ENCODE assay signal across 13 mouse cellular contexts in the genomic region with DNA sequence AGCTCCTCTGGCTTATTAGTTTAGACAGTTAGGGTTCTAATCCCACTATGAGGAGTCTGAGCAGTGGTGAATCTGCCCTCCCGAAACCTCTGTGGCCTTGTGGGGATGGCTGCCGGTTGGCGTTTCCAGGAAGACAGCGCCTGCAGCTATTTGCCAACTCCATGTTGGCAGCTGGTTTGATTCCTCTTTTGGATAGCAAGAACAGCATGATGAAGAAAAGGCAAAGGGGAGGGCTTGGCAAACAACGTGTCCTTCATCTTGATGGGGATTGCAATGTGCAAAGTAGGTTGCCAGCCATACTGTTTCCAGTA. TPM values are rescaled to one million over a fixed set of nuclear protein-coding genes. Genes with fewer than 3 reads are reported as not detected.
DNase-seq lines count a peak whose midpoint lies in the region; ATAC-seq and TF ChIP-seq lines count a peak whose summit lies in the region.
"Had no signal": no experiment of that assay in that cellular context is flagged by ENCODE, and none has a peak within 500 bp of the region (broad histone marks: within the 10 kb centered on the region; RNA-seq: fewer than 3 reads in every experiment).

No protein-coding gene starts in this region.

- H3K9me3 ChIP-seq in embryonic facial prominence, embryonic 14.5 days (ENCODE audit: control insufficient read depth, low read length) = no peaks in the 10 kb centered on the region
- H3K9me3 ChIP-seq in embryonic facial prominence, embryonic 10.5 days = no peaks in the 10 kb centered on the region
- no peaks in the 10 kb centered on the region for H3K9me3 ChIP-seq in embryonic facial prominence, embryonic 15.5 days (replicated peaks)
- H3K9me3 ChIP-seq in limb, embryonic 13.5 days = no peaks in the 10 kb centered on the region
- H3K9me3 ChIP-seq in lung, postnatal 0 days (ENCODE audit: low read length) = no peaks in the 10 kb centered on the region
- H3K9me3 ChIP-seq: heart, embryonic 13.5 days; midbrain, embryonic 10.5 days had no signal

- H3K9ac ChIP-seq in embryonic facial prominence, embryonic 14.5 days (ENCODE audit: low read depth, low read length) = no peak overlapping the region
- H3K9ac ChIP-seq in embryonic facial prominence, embryonic 15.5 days = no peak overlapping the region
- no peak overlapping the region for H3K9ac ChIP-seq in limb, embryonic 13.5 days
- no peak overlapping the region for H3K9ac ChIP-seq in lung, postnatal 0 days (replicated peaks; ENCODE audit: low read depth)
- H3K9ac ChIP-seq: heart, embryonic 13.5 days had no signal

- H3K79me3 ChIP-seq in C2C12 (ENCODE audit: low read depth) = no peaks in the 10 kb centered on the region

- no peak for ATAC-seq in embryonic facial prominence, embryonic 14.5 days (ENCODE audit: low read depth)
- no peak for ATAC-seq in embryonic facial prominence, embryonic 15.5 days (ENCODE audit: insufficient number of reproducible peaks, low FRiP score, low TSS enrichment, low read depth)
- no peak for ATAC-seq in limb, embryonic 13.5 days (ENCODE audit: low FRiP score, low read depth)
- no peak for ATAC-seq in lung, postnatal 0 days

- 89% methylated on average over 5 of the region's 5 CpGs for whole genome bisulfite sequencing in embryonic facial prominence, embryonic 14.5 days
- 92% methylated on average over 5 of the region's 5 CpGs for WGBS in embryonic facial prominence, embryonic 10.5 days
- 79% methylated on average over 5 of the region's 5 CpGs for WGBS in embryonic facial prominence, embryonic 15.5 days
- WGBS in limb, embryonic 13.5 days = 96% methylated on average over 5 of the region's 5 CpGs
- 89% methylated on average over 5 of the region's 5 CpGs for whole genome bisulfite sequencing in lung, postnatal 0 days

- no peak overlapping the region; the same call in 1 of the 2 replicates for H3K27ac ChIP-seq in embryonic facial prominence, embryonic 14.5 days (replicated peaks; ENCODE audit: low read depth, low read length)
- H3K27ac ChIP-seq in embryonic facial prominence, embryonic 10.5 days (replicated peaks) = no peak overlapping the region
- peak overlapping the region; percentile 17; the same call in 1 of the 2 replicates for H3K27ac ChIP-seq in embryonic facial prominence, embryonic 15.5 days (replicated peaks)
- no peak overlapping the region; the same call in 1 of the 2 replicates for H3K27ac ChIP-seq in limb, embryonic 13.5 days
- no peak overlapping the region for H3K27ac ChIP-seq in lung, postnatal 0 days (ENCODE audit: low read length)
- H3K27ac ChIP-seq: heart, embryonic 13.5 days; layer of hippocampus, adult 2 months; midbrain, embryonic 10.5 days had no signal

- DNase-seq in embryonic facial prominence, embryonic 14.5 days (ENCODE audit: low spot score) = no peak
- no peak for DNase-seq in embryonic facial prominence, embryonic 10.5 days (ENCODE audit: low spot score)
- no peak for DNase-seq in lung, postnatal 0 days (ENCODE audit: low spot score)
- DNase-seq in frontal cortex, postnatal 25 days (ENCODE audit: low spot score in 2 of 2) = no peak
- DNase-seq in spleen, postnatal 36 days (ENCODE audit: low spot score in 2 of 2) = no peak
- DNase-seq: cerebellum, adult 11 months; lung, adult 2 months had no signal

- no peaks in the 10 kb centered on the region for H3K27me3 ChIP-seq in embryonic facial prominence, embryonic 14.5 days (replicated peaks; ENCODE audit: control insufficient read depth, insufficient read depth, low read length)
- H3K27me3 ChIP-seq in embryonic facial prominence, embryonic 10.5 days (replicated peaks; ENCODE audit: low read depth, poor library complexity, severe bottlenecking) = no peaks in the 10 kb centered on the region
- no peaks in the 10 kb centered on the region for H3K27me3 ChIP-seq in C2C12 (ENCODE audit: control insufficient read depth, insufficient read depth, insufficient read length)
- no peaks in the 10 kb centered on the region for H3K27me3 ChIP-seq in embryonic facial prominence, embryonic 15.5 days
- no peaks in the 10 kb centered on the region for H3K27me3 ChIP-seq in limb, embryonic 13.5 days
- H3K27me3 ChIP-seq in lung, postnatal 0 days (replicated peaks; ENCODE audit: insufficient read depth, low read length) = no peaks in the 10 kb centered on the region
- H3K27me3 ChIP-seq: heart, embryonic 13.5 days had no signal

- no peak overlapping the region for H3ac ChIP-seq in C2C12 (ENCODE audit: control insufficient read depth, insufficient read length, low read depth)

- no peak overlapping the region for H3K4me3 ChIP-seq in embryonic facial prominence, embryonic 14.5 days (ENCODE audit: low read depth, low read length)
- no peak overlapping the region for H3K4me3 ChIP-seq in embryonic facial prominence, embryonic 10.5 days
- peak overlapping the region; percentile 0 for H3K4me3 ChIP-seq in C2C12 (ENCODE audit: insufficient read depth, poor library complexity, severe bottlenecking)
- H3K4me3 ChIP-seq in embryonic facial prominence, embryonic 15.5 days (replicated peaks) = no peak overlapping the region
- H3K4me3 ChIP-seq in limb, embryonic 13.5 days = no peak overlapping the region
- H3K4me3 ChIP-seq in lung, postnatal 0 days (ENCODE audit: low read depth, low read length) = no peak overlapping the region
- H3K4me3 ChIP-seq: heart, embryonic 13.5 days; layer of hippocampus, adult 2 months; midbrain, embryonic 10.5 days had no signal

- H3K79me2 ChIP-seq in C2C12 (ENCODE audit: control insufficient read depth, insufficient read depth) = no peaks in the 10 kb centered on the region

- H3K4me1 ChIP-seq in embryonic facial prominence, embryonic 14.5 days (ENCODE audit: control insufficient read depth, insufficient read depth, low read length) = no peaks in the 10 kb centered on the region
- H3K4me1 ChIP-seq in embryonic facial prominence, embryonic 10.5 days = no peaks in the 10 kb centered on the region
- peaks cover 5% of the 10 kb centered on the region; the same call in 1 of the 2 replicates for H3K4me1 ChIP-seq in embryonic facial prominence, embryonic 15.5 days
- peaks cover 15% of the 10 kb centered on the region for H3K4me1 ChIP-seq in limb, embryonic 13.5 days
- H3K4me1 ChIP-seq in lung, postnatal 0 days (ENCODE audit: insufficient read depth, low read depth, low read length) = peaks cover 4% of the 10 kb centered on the region; the same call in 1 of the 2 replicates
- H3K4me1 ChIP-seq: heart, embryonic 13.5 days; midbrain, embryonic 10.5 days had no signal

- H3K36me3 ChIP-seq in embryonic facial prominence, embryonic 14.5 days (ENCODE audit: control insufficient read depth, insufficient read depth, low read length) = no peaks in the 10 kb centered on the region
- no peaks in the 10 kb centered on the region for H3K36me3 ChIP-seq in embryonic facial prominence, embryonic 10.5 days (replicated peaks)
- H3K36me3 ChIP-seq in C2C12 (ENCODE audit: control insufficient read depth, insufficient read depth) = no peaks in the 10 kb centered on the region
- H3K36me3 ChIP-seq in embryonic facial prominence, embryonic 15.5 days = no peaks in the 10 kb centered on the region
- no peaks in the 10 kb centered on the region for H3K36me3 ChIP-seq in limb, embryonic 13.5 days
- H3K36me3 ChIP-seq in lung, postnatal 0 days (ENCODE audit: insufficient read depth, low read length) = no peaks in the 10 kb centered on the region
- H3K36me3 ChIP-seq: heart, embryonic 13.5 days; midbrain, embryonic 10.5 days had no signal

- TF ChIP-seq CTCF in C2C12 (IDR thresholded peaks at IDR 0.05; ENCODE audit: control insufficient read depth, insufficient read depth, insufficient read length) = no peak
- no peak for TF ChIP-seq CTCF in lung, postnatal 0 days (IDR thresholded peaks at IDR 0.05)

- H3K4me2 ChIP-seq in embryonic facial prominence, embryonic 14.5 days (ENCODE audit: low read depth, low read length) = peak overlapping the region; percentile 18; the same call in 1 of the 2 replicates
- H3K4me2 ChIP-seq in embryonic facial prominence, embryonic 15.5 days (replicated peaks) = no peak overlapping the region; the same call in 1 of the 2 replicates
- H3K4me2 ChIP-seq in limb, embryonic 13.5 days (replicated peaks) = peak overlapping the region; percentile 42; the same call in 1 of the 2 replicates
- H3K4me2 ChIP-seq in lung, postnatal 0 days (replicated peaks; ENCODE audit: low read depth, low read length) = no peak overlapping the region
- H3K4me2 ChIP-seq: heart, embryonic 13.5 days had no signal

- no peak for TF ChIP-seq EP300 in lung, postnatal 0 days (IDR thresholded peaks at IDR 0.05)

TF ChIP-seq in C2C12, 6 proteins besides CTCF, POLR2A, EP300 and RAD21:
- no peak for TF ChIP-seq MAX (IDR thresholded peaks at IDR 0.05)
- no peak for TF ChIP-seq FOSL1 (IDR thresholded peaks at IDR 0.05; ENCODE audit: insufficient read depth, low read length, poor library complexity, severe bottlenecking)
- TF ChIP-seq USF1 (IDR thresholded peaks at IDR 0.05; ENCODE audit: low read depth) = no peak
- no peak for TF ChIP-seq MYOD1 (IDR thresholded peaks at IDR 0.05; ENCODE audit: control insufficient read depth, insufficient read length, low read depth)
- no peak for TF ChIP-seq CEBPB (IDR thresholded peaks at IDR 0.05; ENCODE audit: low read depth)
- TF ChIP-seq MYOG (IDR thresholded peaks at IDR 0.05; ENCODE audit: control insufficient read depth, extremely low read depth, insufficient read length) = no peak

RNA-seq across cellular contexts. Expression of gene Esr1, which starts 10.1 kb away (rescaled TPM):
- 0.51 and 0.82 TPM in 2 replicates for polyA plus RNA-seq in embryonic facial prominence, embryonic 14.5 days (2014; fragmentation: Nextera tagmentation; extraction: Ambion mirVana)
- 0.07 TPM in 1 of 2 replicates, not detected in the other for polyA plus RNA-seq in embryonic facial prominence, embryonic 10.5 days (2016; fragmentation: Nextera tagmentation; extraction: Ambion mirVana)
- polyA plus RNA-seq in C2C12 (2012; fragmentation: generic; extraction: Trizol) = 0.40 TPM
- 0.29 and 0.37 TPM in 2 replicates for polyA plus RNA-seq in embryonic facial prominence, embryonic 15.5 days (2015; fragmentation: Nextera tagmentation; extraction: Ambion mirVana)
- polyA plus RNA-seq in limb, embryonic 13.5 days (2015; fragmentation: Nextera tagmentation; extraction: Ambion mirVana) = 0.86 and 0.92 TPM in 2 replicates
- 0.24 and 0.26 TPM in 2 replicates for polyA plus RNA-seq in lung, postnatal 0 days (2015; fragmentation: Nextera tagmentation; extraction: Ambion mirVana)
- polyA plus RNA-seq: midbrain, embryonic 10.5 days had no signal

Comparison
In these comparisons a context has a peak if more than half of its experiments do, and no peak if none do; other contexts are left out.
1. H3K4me2 ChIP-seq: peak in embryonic facial prominence, embryonic 14.5 days (single experiment) and limb, embryonic 13.5 days (single experiment); none in embryonic facial prominence, embryonic 15.5 days (single experiment) and lung, postnatal 0 days (single experiment).